Mouse (Mus musculus) urinary bladder, adult 2 months (tissue): Measurements from ENCODE around the gene Elk4. TPM values are rescaled to one million over a fixed set of nuclear protein-coding genes. Genes with fewer than 3 reads are reported as not detected.

ENCODE experiments used
- DNase-seq: peaks from one replicate; pipeline ENCODE4 v3.0.0; 2022; ENCODE audit warnings: low spot score
- polyA plus RNA-seq: library from polyadenylated mRNA; depleted of rRNA; stranded (reverse); fragments of >200 nt; gene quantifications from 2 replicates; pipeline ENCODE4 v1.2.3, GENCODE M21; 2012

Elk4 gene
- polyA plus RNA-seq, 1 experiment, result 35.7 TPM

- DNase-seq, result no peak
Measured at GRCm38 (mm10) chr1:131983806-131984205, 23.6 kb upstream of the Elk4 start.

- DNase-seq, result no peak
Measured at GRCm38 (mm10) chr1:131987432-131987831, 20.0 kb upstream of the Elk4 start.

- DNase-seq, result no peak
Measured at GRCm38 (mm10) chr1:131989476-131989875, 17.9 kb upstream of the Elk4 start.

GRCm38 (mm10) chr1:131990083-131990760 is 17.2 kb upstream of the Elk4 start:
- DNase-seq, result no peak

- DNase-seq, result no peak
Measured at GRCm38 (mm10) chr1:131992561-131993001, 14.8 kb upstream of the Elk4 start.

GRCm38 (mm10) chr1:131993169-131994040 is 14.0 kb upstream of the Elk4 start:
- DNase-seq, result no peak

- DNase-seq, result no peak
Measured at GRCm38 (mm10) chr1:131995062-131995461, 12.3 kb upstream of the Elk4 start.

- DNase-seq, result no peak
Measured at GRCm38 (mm10) chr1:132000506-132000905, 6.9 kb upstream of the Elk4 start.

- no peak for DNase-seq
Measured at GRCm38 (mm10) chr1:132001880-132002330, 5.5 kb upstream of the Elk4 start.

- DNase-seq, result no peak
Measured at GRCm38 (mm10) chr1:132003111-132003510, 4.3 kb upstream of the Elk4 start.

- no peak for DNase-seq
Measured at GRCm38 (mm10) chr1:132003817-132004216, 3.6 kb upstream of the Elk4 start.

GRCm38 (mm10) chr1:132004574-132005180 is 2.7 kb upstream of the Elk4 start:
- no peak for DNase-seq

GRCm38 (mm10) chr1:132005466-132005865 is 1.9 kb upstream of the Elk4 start:
- DNase-seq, result no peak

- no peak for DNase-seq
Measured at GRCm38 (mm10) chr1:132006046-132006445, 1.4 kb upstream of the Elk4 start.

- no peak for DNase-seq
Measured at GRCm38 (mm10) chr1:132006721-132007120, 686 bp upstream of the Elk4 start.

- DNase-seq, result peak; percentile 93
Measured at GRCm38 (mm10) chr1:132007828-132008827, 721 bp downstream of the Elk4 start.

GRCm38 (mm10) chr1:132008881-132009644 is 1.7 kb downstream of the Elk4 start:
- no peak for DNase-seq

- no peak for DNase-seq
Measured at GRCm38 (mm10) chr1:132010632-132011501, 3.5 kb downstream of the Elk4 start.

- no peak for DNase-seq
Measured at GRCm38 (mm10) chr1:132011785-132012184, 4.4 kb downstream of the Elk4 start.
